Mouse (Mus musculus): ENCODE data around the gene Fignl1.
A peak's percentile ranks its signal among the peaks of the same experiment; 100 is the strongest.

Gene Fignl1

GRCm38 (mm10) chr11:11808820-11809403 is at the start of gene Fignl1:
TSS of gene Fignl1 (minus strand) at chr11:11808962.
- peak; percentile 96 to 97 for DNase-seq (ENCODE audit: low spot score in 2 of 2)

- DNase-seq (ENCODE audit: low spot score in 2 of 2), result no peak
These were observed 48.2 kb upstream of the Fignl1 start for GRCm38 (mm10) chr11:11856959-11857358.

- peak; percentile 49 to 69 for DNase-seq (ENCODE audit: low spot score in 2 of 2)
These were observed 46.9 kb upstream of the Fignl1 start for GRCm38 (mm10) chr11:11855685-11856131.

GRCm38 (mm10) chr11:11855061-11855672 is 46.4 kb upstream of the Fignl1 start:
- DNase-seq (ENCODE audit: low spot score in 2 of 2), result no peak

- DNase-seq (ENCODE audit: low spot score in 2 of 2), result no peak
These were observed 45.1 kb upstream of the Fignl1 start for GRCm38 (mm10) chr11:11853731-11854461.

GRCm38 (mm10) chr11:11851957-11852505 is 43.3 kb upstream of the Fignl1 start:
- DNase-seq (ENCODE audit: low spot score in 2 of 2), result no peak

GRCm38 (mm10) chr11:11850476-11851267 is 41.9 kb upstream of the Fignl1 start:
- no peak for DNase-seq (ENCODE audit: low spot score in 2 of 2)

GRCm38 (mm10) chr11:11849513-11850311 is 41.0 kb upstream of the Fignl1 start:
- no peak for DNase-seq (ENCODE audit: low spot score in 2 of 2)

- DNase-seq (ENCODE audit: low spot score in 2 of 2), result no peak
These were observed 39.7 kb upstream of the Fignl1 start for GRCm38 (mm10) chr11:11848467-11848866.

- DNase-seq (ENCODE audit: low spot score in 2 of 2), result no peak
These were observed 36.3 kb upstream of the Fignl1 start for GRCm38 (mm10) chr11:11845044-11845443.

- peak in 1 of 2 experiments; percentile 68 for DNase-seq (ENCODE audit: low spot score in 2 of 2)
These were observed 35.7 kb upstream of the Fignl1 start for GRCm38 (mm10) chr11:11844367-11844971.

- DNase-seq (ENCODE audit: low spot score in 2 of 2), result no peak
These were observed 32.8 kb upstream of the Fignl1 start for GRCm38 (mm10) chr11:11841590-11841989.

- no peak for DNase-seq (ENCODE audit: low spot score in 2 of 2)
These were observed 32.0 kb upstream of the Fignl1 start for GRCm38 (mm10) chr11:11840746-11841145.

GRCm38 (mm10) chr11:11839874-11840273 is 31.1 kb upstream of the Fignl1 start:
- no peak for DNase-seq (ENCODE audit: low spot score in 2 of 2)

- DNase-seq (ENCODE audit: low spot score in 2 of 2), result no peak
These were observed 28.6 kb upstream of the Fignl1 start for GRCm38 (mm10) chr11:11837384-11837783.

- no peak for DNase-seq (ENCODE audit: low spot score in 2 of 2)
These were observed 28.1 kb upstream of the Fignl1 start for GRCm38 (mm10) chr11:11836713-11837370.

- no peak for DNase-seq (ENCODE audit: low spot score in 2 of 2)
These were observed 27.5 kb upstream of the Fignl1 start for GRCm38 (mm10) chr11:11836262-11836661.

GRCm38 (mm10) chr11:11835791-11836190 is 27.0 kb upstream of the Fignl1 start:
- DNase-seq (ENCODE audit: low spot score in 2 of 2), result no peak

GRCm38 (mm10) chr11:11835361-11835760 is 26.6 kb upstream of the Fignl1 start:
- DNase-seq (ENCODE audit: low spot score in 2 of 2), result no peak

GRCm38 (mm10) chr11:11833100-11833499 is 24.3 kb upstream of the Fignl1 start:
- DNase-seq (ENCODE audit: low spot score in 2 of 2), result no peak
